Mouse (Mus musculus) small intestine, adult 2 months (tissue): ENCODE measurements around the gene Saysd1. TPM values are rescaled to one million over a fixed set of nuclear protein-coding genes. Genes with fewer than 3 reads are reported as not detected.

Source experiments
- H3K27ac ChIP-seq: fragments of 200-500 bp; 2 replicates; pipeline ENCODE4 v1.5.1; 2012; ENCODE audit warnings: low read depth, low read length, control low read depth, inconsistent platforms; ENCODE audit not compliant: insufficient read depth
- H3K27me3 ChIP-seq: fragments of 200-500 bp; 2 replicates; pipeline ENCODE4 v1.6.1; 2012; ENCODE audit warnings: mild to moderate bottlenecking, moderate library complexity, low read length, inconsistent platforms; ENCODE audit not compliant: control insufficient read depth, insufficient read depth
- H3K36me3 ChIP-seq: fragments of 200-500 bp; 2 replicates; pipeline ENCODE4 v1.6.1; 2012; ENCODE audit warnings: mild to moderate bottlenecking, low read length, control low read depth, inconsistent platforms; ENCODE audit not compliant: control insufficient read depth, insufficient read depth
- H3K4me1 ChIP-seq: fragments of 200-500 bp; 2 replicates; pipeline ENCODE4 v1.6.1; 2012; ENCODE audit warnings: low read length, inconsistent platforms, mixed read lengths; ENCODE audit not compliant: control insufficient read depth, insufficient read depth, insufficient read length
- H3K4me3 ChIP-seq: fragments of 200-500 bp; 2 replicates; pipeline ENCODE4 v1.5.1; 2012; ENCODE audit warnings: low read depth, mild to moderate bottlenecking, control low read depth, inconsistent platforms, low read length, moderate library complexity
- CTCF ChIP-seq: fragments of 200-500 bp; IDR thresholded peaks from 2 replicates; pipeline ENCODE4 v1.5.1; 2012; ENCODE audit warnings: low read depth, mild to moderate bottlenecking, control low read depth, inconsistent platforms, low read length, moderate library complexity, mixed read lengths; ENCODE audit not compliant: insufficient replicate concordance, insufficient read length; ENCODE audit errors: extremely low read depth
- POLR2A ChIP-seq: fragments of 200-500 bp; IDR thresholded peaks from 2 replicates; pipeline ENCODE4 v1.6.1; 2012; ENCODE audit warnings: low read depth, mild to moderate bottlenecking, control low read depth, inconsistent platforms, low read length, moderate library complexity
- WGBS: fragments of 180-500 bp; shearing (Covaris S2); methylation state at CpG from one replicate; pipeline ENCODE4 v1.1.7; 2018; 5-methylcytosine and 5-hydroxymethylcytosine counted together
- polyA plus RNA-seq: library from polyadenylated mRNA; depleted of rRNA; stranded (reverse); fragments of >200 nt; gene quantifications from 2 replicates; pipeline ENCODE4 v1.2.3, GENCODE M21; 2012

Gene Saysd1
- polyA plus RNA-seq, 1 experiment = 8.3 TPM

DNA sequence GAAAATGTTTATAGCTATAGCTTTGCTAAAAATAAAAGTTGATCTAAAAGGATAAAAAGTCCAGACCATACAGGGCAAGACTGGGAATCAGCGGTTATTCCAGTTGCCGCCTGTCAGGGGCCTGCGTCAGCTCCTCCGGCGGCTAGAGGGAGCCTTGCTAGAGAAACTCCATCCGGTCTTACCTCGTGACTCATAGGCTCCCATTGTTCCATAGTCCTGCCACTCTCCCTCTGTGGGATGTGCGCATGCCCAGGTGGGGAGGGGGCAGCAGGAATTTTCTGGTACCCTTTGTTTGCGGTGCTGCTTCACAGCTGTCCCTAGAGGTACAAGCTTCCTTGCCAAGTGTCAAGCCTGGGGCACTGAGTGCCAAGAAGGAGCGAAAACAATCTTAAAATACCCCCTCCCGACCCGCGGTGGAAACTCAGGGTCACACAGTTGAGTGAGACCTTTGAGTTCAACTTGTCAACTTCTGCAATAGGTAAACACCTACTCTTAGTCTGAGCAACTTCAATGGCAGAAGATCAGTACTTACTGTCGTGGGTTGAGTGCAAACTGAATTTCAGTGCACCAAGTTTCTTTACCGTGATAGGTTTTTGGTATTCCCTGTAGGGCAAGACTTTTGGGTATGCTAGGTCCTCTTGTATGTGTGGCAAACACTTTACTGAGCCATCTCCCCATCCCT is 10.8 kb downstream of the Saysd1 start:
- no peaks in the 10 kb centered on the region for H3K27me3 ChIP-seq
- 63% methylated on average over 15 of the region's 15 CpGs for WGBS

DNA sequence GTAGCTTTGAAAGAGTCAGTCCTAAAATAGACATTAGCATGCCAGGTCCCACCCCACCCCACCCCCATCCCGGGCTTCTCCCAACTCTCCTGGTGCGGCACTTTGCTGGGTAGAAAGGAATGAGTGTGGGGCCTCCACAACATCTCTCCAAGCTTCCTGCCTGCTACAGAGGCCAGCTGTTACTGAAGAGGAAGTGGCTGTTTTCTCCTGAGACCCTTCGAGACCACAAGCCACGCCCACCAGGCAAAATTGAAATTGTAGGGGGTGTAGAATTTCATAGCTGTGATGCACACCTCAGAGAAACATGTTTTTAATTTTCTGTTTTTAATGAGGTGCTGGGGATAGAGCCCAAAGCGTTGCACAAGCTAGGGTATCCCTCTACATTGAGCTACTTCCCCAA is 17.5 kb downstream of the Saysd1 start:
- WGBS = 66% methylated on average over 5 of the region's 5 CpGs
- no peak overlapping the region for H3K4me3 ChIP-seq
- no peaks in the 10 kb centered on the region for H3K36me3 ChIP-seq
- TF ChIP-seq POLR2A (no peak), CTCF (no peak)
- H3K27ac ChIP-seq = no peak overlapping the region
- H3K27me3 ChIP-seq = no peaks in the 10 kb centered on the region
- peaks cover 3% of the 10 kb centered on the region for H3K4me1 ChIP-seq

More for the DNA sequence above, 10.8 kb downstream of the Saysd1 start:
- peak overlapping the region; percentile 20; the same call in 1 of the 2 replicates for H3K27ac ChIP-seq
- no peaks in the 10 kb centered on the region for H3K36me3 ChIP-seq
- TF ChIP-seq POLR2A (no peak), CTCF (no peak)
- peaks cover 12% of the 10 kb centered on the region for H3K4me1 ChIP-seq
- H3K4me3 ChIP-seq = no peak overlapping the region

- H3K4me3 ChIP-seq = no peak overlapping the region
- no peak overlapping the region for H3K27ac ChIP-seq
- peaks cover 8% of the 10 kb centered on the region for H3K4me1 ChIP-seq
- no peaks in the 10 kb centered on the region for H3K36me3 ChIP-seq
- WGBS = 94% methylated on average over 11 of the region's 11 CpGs
- H3K27me3 ChIP-seq = no peaks in the 10 kb centered on the region
- TF ChIP-seq POLR2A (no peak), CTCF (no peak)
Observed at GRCm38 (mm10) chr14:20120012-20120411, 18.3 kb downstream of the Saysd1 start.

GRCm38 (mm10) chr14:20116149-20116605 is 22.2 kb downstream of the Saysd1 start:
- Histone ChIP-seq H3K27me3 (no peaks in the 10 kb centered on the region), H3K36me3 (no peaks in the 10 kb centered on the region), H3K27ac (peak overlapping the region; percentile 85), H3K4me3 (no peak overlapping the region), H3K4me1 (peaks cover 19% of the 10 kb centered on the region)
- no peak for TF ChIP-seq POLR2A
- TF ChIP-seq CTCF = no peak
- 21% methylated on average over 9 of the region's 9 CpGs for WGBS

- WGBS = 85% methylated on average over 6 of the region's 6 CpGs
- Histone ChIP-seq H3K27ac (no peak overlapping the region), H3K4me3 (no peak overlapping the region), H3K4me1 (peaks cover 19% of the 10 kb centered on the region), H3K36me3 (no peaks in the 10 kb centered on the region), H3K27me3 (no peaks in the 10 kb centered on the region)
- TF ChIP-seq POLR2A = no peak
- TF ChIP-seq CTCF = no peak
Observed at GRCm38 (mm10) chr14:20114951-20115350, 23.4 kb downstream of the Saysd1 start.

DNA sequence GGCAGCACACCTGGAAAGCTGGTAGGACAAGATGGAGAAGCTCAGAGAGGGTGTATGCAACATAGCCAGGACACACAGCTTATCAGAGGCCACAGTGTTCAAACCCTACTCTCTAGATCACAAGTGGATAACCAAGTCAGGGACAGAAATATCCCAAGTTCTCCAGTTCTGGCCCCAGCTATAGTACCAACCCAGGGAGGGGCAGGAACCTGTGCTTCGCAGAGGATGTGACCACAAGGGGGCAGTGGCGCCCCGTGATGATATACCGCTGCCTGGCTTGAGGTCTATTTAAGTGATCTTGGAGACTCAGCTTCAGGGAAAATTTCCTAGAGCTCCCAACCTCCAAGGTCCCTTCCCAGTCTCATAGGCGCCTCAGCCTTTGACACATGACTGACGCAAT is 24.4 kb downstream of the Saysd1 start:
- no peaks in the 10 kb centered on the region for H3K36me3 ChIP-seq
- WGBS = under 1% methylated on average over 6 of the region's 6 CpGs
- H3K27me3 ChIP-seq = no peaks in the 10 kb centered on the region
- H3K4me1 ChIP-seq = peaks cover 19% of the 10 kb centered on the region
- H3K4me3 ChIP-seq = no peak overlapping the region
- no peak overlapping the region for H3K27ac ChIP-seq
- no peak for TF ChIP-seq POLR2A
- TF ChIP-seq CTCF = peak; percentile 95

- peaks cover 19% of the 10 kb centered on the region for H3K4me1 ChIP-seq
- 59% methylated on average over 7 of the region's 7 CpGs for WGBS
- H3K27ac ChIP-seq = no peak overlapping the region
- no peak overlapping the region for H3K4me3 ChIP-seq
- TF ChIP-seq CTCF (no peak), POLR2A (no peak)
- no peaks in the 10 kb centered on the region for H3K27me3 ChIP-seq
- H3K36me3 ChIP-seq = no peaks in the 10 kb centered on the region
Observed at GRCm38 (mm10) chr14:20113189-20113961, 25.0 kb downstream of the Saysd1 start.
